Mouse (Mus musculus) kidney, adult 2 months (tissue): Measurements from ENCODE around the gene Asap2. TPM values are rescaled to one million over a fixed set of nuclear protein-coding genes. Genes with fewer than 3 reads are reported as not detected.

Experiments
- DNase-seq: peaks from one replicate; pipeline ENCODE4 v3.0.0; 2021
- H3K27ac ChIP-seq: fragments of 200-500 bp; 2 replicates; pipeline ENCODE4 v1.5.1; 2012; ENCODE audit warnings: low read depth, low read length, control low read depth, inconsistent platforms; ENCODE audit not compliant: insufficient read depth
- H3K27me3 ChIP-seq: fragments of 200-500 bp; replicated peaks from 2 replicates; pipeline ENCODE4 v1.6.1; 2012; ENCODE audit warnings: mild to moderate bottlenecking, moderate library complexity, low read length, inconsistent platforms; ENCODE audit not compliant: control insufficient read depth, insufficient read depth
- H3K36me3 ChIP-seq: fragments of 200-500 bp; 2 replicates; pipeline ENCODE4 v1.6.1; 2012; ENCODE audit warnings: mild to moderate bottlenecking, moderate library complexity, low read length, inconsistent platforms; ENCODE audit not compliant: control insufficient read depth, insufficient read depth
- H3K4me1 ChIP-seq: fragments of 200-500 bp; 2 replicates; pipeline ENCODE4 v1.6.1; 2011; ENCODE audit warnings: low read length; ENCODE audit not compliant: control insufficient read depth, insufficient read depth
- H3K4me3 ChIP-seq: fragments of 200-500 bp; 2 replicates; pipeline ENCODE4 v1.5.1; 2011; ENCODE audit warnings: mild to moderate bottlenecking, low read depth, low read length, control low read depth; ENCODE audit not compliant: insufficient read depth
- CTCF ChIP-seq: fragments of 200-500 bp; conservative IDR thresholded peaks from 2 replicates; pipeline ENCODE4 v1.5.1; 2011; ENCODE audit warnings: low read depth, mild to moderate bottlenecking, control low read depth, low read length, moderate library complexity, mixed read lengths; ENCODE audit not compliant: insufficient read depth, insufficient read length
- POLR2A ChIP-seq: fragments of 200-500 bp; IDR thresholded peaks from one replicate; pipeline ENCODE4 v1.6.1; 2011; ENCODE audit warnings: low read depth, low read length, control low read depth
- WGBS: fragments of 180-500 bp; shearing (Covaris S2); methylation state at CpG from one replicate; pipeline ENCODE4 v1.1.7; 2018; 5-methylcytosine and 5-hydroxymethylcytosine counted together
- polyA plus RNA-seq: library from polyadenylated mRNA; depleted of rRNA; stranded (reverse); fragments of >200 nt; gene quantifications from 2 replicates; pipeline ENCODE4 v1.2.3, GENCODE M21; 2012

Gene Asap2
- polyA plus RNA-seq, 1 experiment = 8.2 TPM

DNA sequence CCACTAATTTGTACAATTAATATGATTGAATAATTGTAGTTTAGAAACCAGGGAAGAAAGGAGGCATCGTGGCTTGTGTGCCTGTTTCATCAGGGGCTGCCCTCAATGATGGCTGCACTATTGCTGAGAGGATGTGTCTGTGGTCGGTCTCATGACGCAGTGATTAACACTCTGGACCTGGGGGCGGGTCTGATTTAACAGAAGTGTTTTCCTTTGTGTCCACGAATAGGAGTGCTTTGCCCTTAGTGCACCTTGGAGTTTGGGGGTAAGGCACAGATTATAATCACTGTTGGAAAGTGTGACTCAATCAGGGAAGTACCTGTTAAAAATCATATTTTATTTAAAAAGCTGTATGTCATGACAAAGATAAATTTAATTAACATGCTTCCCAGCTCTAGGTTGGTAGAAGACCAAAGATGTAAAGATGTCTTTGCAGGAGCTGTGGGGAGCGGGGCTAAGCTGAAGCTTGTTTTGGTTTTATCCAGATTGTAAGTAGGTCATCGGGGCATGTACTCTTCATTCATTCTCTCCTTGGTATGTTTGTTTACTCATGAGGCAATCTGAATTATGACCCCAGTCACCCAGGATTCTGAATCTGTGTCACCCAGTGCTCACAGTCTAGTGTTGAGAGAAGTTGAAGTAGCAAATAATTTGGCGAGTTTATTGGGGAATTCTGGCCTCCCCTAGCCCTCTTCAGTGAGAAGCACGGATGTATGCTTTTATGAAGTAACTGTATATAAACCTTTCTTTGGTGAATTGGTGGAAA is 152.4 kb downstream of the Asap2 start:
- no peak for DNase-seq
- 56% methylated on average over 9 of the region's 9 CpGs for WGBS
- no peaks in the 10 kb centered on the region for H3K27me3 ChIP-seq

DNA sequence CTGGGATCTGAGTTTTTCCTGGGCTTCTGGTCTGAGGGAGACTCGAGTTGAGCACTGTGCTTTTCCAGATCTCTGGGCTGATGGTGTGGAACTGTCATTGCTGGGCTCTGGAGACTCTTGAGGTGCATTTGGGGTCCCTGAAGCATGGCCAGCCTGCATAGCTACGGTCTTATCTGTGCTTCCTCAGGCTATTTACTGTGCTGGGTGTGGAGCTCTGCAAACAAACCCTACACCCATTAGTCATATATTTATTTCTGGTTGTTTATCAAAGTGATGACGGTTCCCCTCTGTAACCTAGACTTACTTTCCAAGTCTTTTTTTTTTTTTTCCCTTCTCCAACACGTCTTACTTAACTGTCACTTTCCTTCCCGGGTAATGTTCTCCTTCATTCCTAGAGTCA is 154.3 kb downstream of the Asap2 start:
- no peak for DNase-seq
- H3K4me1 ChIP-seq = peaks cover 2% of the 10 kb centered on the region; the same call in 1 of the 2 replicates
- no peak for TF ChIP-seq CTCF
- TF ChIP-seq POLR2A = no peak
- 46% methylated on average over 5 of the region's 5 CpGs for WGBS
- H3K36me3 ChIP-seq = no peaks in the 10 kb centered on the region
- H3K27me3 ChIP-seq = no peaks in the 10 kb centered on the region
- no peak overlapping the region for H3K4me3 ChIP-seq
- no peak overlapping the region for H3K27ac ChIP-seq

More for the DNA sequence above, 152.4 kb downstream of the Asap2 start:
- no peak overlapping the region for H3K27ac ChIP-seq
- H3K4me1 ChIP-seq = peaks cover 2% of the 10 kb centered on the region; the same call in 1 of the 2 replicates
- TF ChIP-seq CTCF (no peak), POLR2A (no peak)
- H3K4me3 ChIP-seq = no peak overlapping the region
- no peaks in the 10 kb centered on the region for H3K36me3 ChIP-seq

DNA sequence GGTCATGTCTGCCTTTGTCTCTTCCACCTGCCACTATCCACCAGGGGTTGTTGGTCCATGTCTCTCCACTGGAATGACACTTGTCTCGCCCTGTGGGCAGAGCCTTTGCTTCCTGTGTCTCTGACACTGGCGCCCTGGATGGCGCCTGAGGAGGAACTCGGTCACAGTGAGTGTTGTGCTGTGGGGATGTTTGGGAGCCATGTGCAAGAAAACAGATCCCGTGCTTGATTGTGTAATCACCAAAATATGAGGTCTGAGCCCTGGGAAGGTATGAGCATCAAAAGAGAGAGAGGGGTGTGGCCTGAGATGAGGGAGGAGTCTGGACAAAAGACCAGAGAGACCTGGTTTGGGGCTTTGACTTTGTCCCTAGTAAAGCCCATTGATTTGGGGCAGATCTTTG is 154.8 kb downstream of the Asap2 start:
- peak; percentile 49 for DNase-seq
- no peak for TF ChIP-seq POLR2A
- no peak for TF ChIP-seq CTCF
- Histone ChIP-seq H3K27ac (no peak overlapping the region), H3K27me3 (no peaks in the 10 kb centered on the region), H3K4me1 (peaks cover 2% of the 10 kb centered on the region; the same call in 1 of the 2 replicates), H3K36me3 (no peaks in the 10 kb centered on the region), H3K4me3 (no peak overlapping the region)
- 81% methylated on average over 5 of the region's 5 CpGs for WGBS

DNA sequence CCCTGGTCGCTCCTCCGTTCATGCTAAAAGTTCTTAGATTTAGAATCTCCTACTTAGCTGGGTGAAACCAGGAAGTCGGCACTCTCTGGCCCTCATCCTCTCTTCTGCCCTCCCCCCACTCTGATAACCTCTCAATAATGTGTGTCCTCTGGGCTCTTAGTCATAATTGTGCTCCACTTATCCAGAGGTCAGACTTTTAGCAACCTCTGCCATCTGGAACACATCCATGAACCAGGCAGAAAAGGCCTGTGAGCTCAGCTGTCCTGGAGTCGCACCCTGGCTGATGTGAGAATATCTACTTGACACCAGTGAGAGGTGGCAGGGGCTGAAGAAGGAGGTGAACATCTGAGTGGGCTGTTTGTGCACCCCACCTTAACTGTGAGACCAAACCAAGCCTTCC is 156.6 kb downstream of the Asap2 start:
- WGBS = 68% methylated on average over 4 of the region's 4 CpGs
- H3K27me3 ChIP-seq = no peaks in the 10 kb centered on the region
- peak; percentile 55 for DNase-seq

DNA sequence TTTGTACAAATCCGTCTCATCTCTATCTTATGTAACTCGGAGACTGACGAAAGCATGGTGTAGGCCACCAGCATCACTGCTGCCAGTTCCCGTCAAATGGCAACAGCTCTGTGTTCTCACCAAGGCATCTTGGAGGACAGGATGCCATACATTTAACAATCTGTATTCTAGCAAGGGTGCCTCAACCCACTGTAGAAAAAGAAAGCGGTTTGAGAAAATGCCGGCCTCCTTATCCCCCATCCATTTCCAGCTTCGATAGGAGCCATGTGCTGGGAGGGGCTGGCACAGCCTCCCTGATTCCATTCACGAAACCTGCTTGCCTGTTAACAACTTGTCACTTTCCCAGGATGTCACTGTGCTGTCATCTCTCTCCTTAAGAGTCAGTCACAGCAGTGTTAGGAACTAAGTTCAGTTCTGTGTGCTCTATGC is 163.0 kb downstream of the Asap2 start:
- no peak for TF ChIP-seq CTCF
- TF ChIP-seq POLR2A = no peak

More for the DNA sequence above, 156.6 kb downstream of the Asap2 start:
- TF ChIP-seq POLR2A (no peak), CTCF (no peak)
- Histone ChIP-seq H3K4me3 (no peak overlapping the region), H3K4me1 (peaks cover 2% of the 10 kb centered on the region; the same call in 1 of the 2 replicates), H3K27ac (no peak overlapping the region), H3K36me3 (no peaks in the 10 kb centered on the region)

DNA sequence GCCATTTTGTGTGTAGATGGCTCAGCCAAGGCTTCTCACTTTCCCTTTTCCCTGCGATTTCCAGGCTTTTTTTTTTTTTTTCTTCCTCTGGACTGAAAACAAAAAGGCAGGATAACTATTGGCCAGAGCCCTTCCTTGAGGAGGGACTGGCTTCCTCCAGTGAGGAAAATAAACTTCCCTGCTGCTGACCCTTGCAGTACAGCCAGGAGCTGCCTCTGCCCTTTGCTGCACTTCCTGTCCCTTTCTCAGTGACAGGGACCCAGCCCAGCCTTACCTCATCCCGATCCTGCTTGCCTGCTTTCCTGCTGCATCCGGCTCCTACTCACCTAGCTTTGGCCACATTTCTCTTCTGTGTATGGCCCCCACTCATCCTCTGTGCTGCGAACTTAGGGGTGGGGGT is 164.8 kb downstream of the Asap2 start:
- H3K36me3 ChIP-seq = no peaks in the 10 kb centered on the region
- H3K27ac ChIP-seq = 0 out of 2 replicates have a peak overlapping the region, but pooled peaks have one; percentile 18
- no peaks in the 10 kb centered on the region for H3K27me3 ChIP-seq
- TF ChIP-seq POLR2A = no peak
- TF ChIP-seq CTCF = no peak
- 45% methylated on average over 4 of the region's 4 CpGs for WGBS
- no peak overlapping the region for H3K4me3 ChIP-seq
- DNase-seq = peak; percentile 83
- peaks cover 2% of the 10 kb centered on the region; the same call in 1 of the 2 replicates for H3K4me1 ChIP-seq

More for the DNA sequence above, 163.0 kb downstream of the Asap2 start:
- no peak for DNase-seq
- Histone ChIP-seq H3K4me1 (no peaks in the 10 kb centered on the region), H3K4me3 (no peak overlapping the region), H3K27ac (no peak overlapping the region), H3K27me3 (no peaks in the 10 kb centered on the region), H3K36me3 (no peaks in the 10 kb centered on the region)
- WGBS = 83% methylated on average over 8 of the region's 8 CpGs

DNA sequence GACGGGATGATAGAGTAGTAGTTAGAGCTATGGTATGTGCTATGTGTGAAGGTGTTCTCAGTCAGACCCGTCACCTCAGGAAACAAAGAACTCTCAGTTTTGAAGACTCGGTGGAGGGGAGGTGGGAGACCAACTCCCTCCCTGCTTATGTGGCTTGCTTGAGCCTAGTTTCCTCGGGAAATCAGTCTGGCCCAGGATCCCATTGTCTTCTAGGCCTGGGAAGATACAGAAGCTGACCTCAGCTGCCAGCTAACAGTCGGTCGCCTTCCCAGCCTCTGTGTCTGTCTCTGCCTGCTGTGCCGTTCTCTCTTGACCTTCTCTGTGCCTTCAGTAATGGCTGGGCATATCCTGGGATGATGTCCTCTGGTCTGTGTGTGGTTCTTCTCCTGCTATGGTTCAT is 169.0 kb downstream of the Asap2 start:
- no peak overlapping the region for H3K4me3 ChIP-seq
- peaks cover 6% of the 10 kb centered on the region; the same call in 1 of the 2 replicates for H3K4me1 ChIP-seq
- peak; percentile 52 for DNase-seq
- 67% methylated on average over 7 of the region's 7 CpGs for WGBS
- peak overlapping the region; percentile 36 for H3K27ac ChIP-seq
- no peaks in the 10 kb centered on the region for H3K27me3 ChIP-seq
- TF ChIP-seq CTCF (no peak), POLR2A (no peak)
- no peaks in the 10 kb centered on the region for H3K36me3 ChIP-seq
